Mouse (Mus musculus) T-cell, adult 66 days (primary cell): ENCODE measurements around the gene Grid2ip. TPM values are rescaled to one million over a fixed set of nuclear protein-coding genes. Genes with fewer than 3 reads are reported as not detected.

Source experiments
- total RNA-seq, 2 experiments: library from RNA; stranded (reverse); gene quantifications; 3 replicates in 1 of 2; 4 replicates in 1 of 2; pipeline ENCODE4 v1.2.4; 2023

The Grid2ip gene
- not detected for total RNA-seq

GRCm38 (mm10) chr5:143356686-143357388, at the start of gene Grid2ip:
Grid2ip (plus strand) TSS chr5:143357338.

GRCm38 (mm10) chr5:143314730-143315513, 42.2 kb upstream of the Grid2ip start, which contains the start of gene E130309D02Rik:
E130309D02Rik (minus strand) TSS chr5:143315360.

GRCm38 (mm10) chr5:143328690-143329495, 28.2 kb upstream of the Grid2ip start, which contains the start of gene Zdhhc4:
Zdhhc4 (minus strand) TSS chr5:143329256.

GRCm38 (mm10) chr5:143403221-143404147, 46.3 kb downstream of the Grid2ip start, which contains the start of gene Kdelr2:
Kdelr2 (plus strand) TSS chr5:143403838.

Other genes starting within 250 kb of the Grid2ip start
- 10 to 100 TPM; 10.6 to 11.0 TPM for gene Rnf216, start 244.3 kb upstream of the Grid2ip start, total RNA-seq
- under 1 TPM in 1 of 2 experiments, not detected in 1; 0.44 TPM for gene Olfr718-ps1, start 209.8 kb upstream of the Grid2ip start, total RNA-seq
- gene Rbak, start 176.6 kb upstream of the Grid2ip start, total RNA-seq, result 10 to 100 TPM; 10.9 to 12.5 TPM
- gene Spdye4b, start 176.3 kb upstream of the Grid2ip start, total RNA-seq, result not detected
- gene Spdye4a, start 130.4 kb upstream of the Grid2ip start, total RNA-seq, result not detected
- 10 to 100 TPM; 36.1 to 37.2 TPM for gene Zfp12, start 122.2 kb upstream of the Grid2ip start, total RNA-seq
- 1 to 10 TPM; 1.6 to 1.9 TPM for gene Zfp316, start 87.3 kb upstream of the Grid2ip start, total RNA-seq
- 1 to 10 TPM; 1.3 to 2.1 TPM for gene Zfp853, start 63.7 kb upstream of the Grid2ip start, total RNA-seq
- gene E130309D02Rik, start 42.0 kb upstream of the Grid2ip start, total RNA-seq, result 10 to 100 TPM; 35.1 to 37.7 TPM
- gene Zdhhc4, start 28.1 kb upstream of the Grid2ip start, total RNA-seq, result 10 to 100 TPM; 58.3 to 67.9 TPM
- gene Kdelr2, start 46.5 kb downstream of the Grid2ip start, total RNA-seq, result 10 to 100 TPM; 28.6 to 35.0 TPM
- gene Daglb, start 107.2 kb downstream of the Grid2ip start, total RNA-seq, result 1 to 10 TPM; 9.4 to 10.0 TPM
- 100 to 1,000 TPM; 287 to 289 TPM for gene Rac1, start 170.7 kb downstream of the Grid2ip start, total RNA-seq